Mouse (Mus musculus) adrenal gland, adult (tissue): ENCODE data around the gene Akt1s1.

Experiments
- DNase-seq, 2 experiments: peaks; one replicate each; pipeline ENCODE4 v3.0.0; 2022 to 2023; ENCODE audit warnings: low spot score in 1 of 2; ENCODE audit not compliant: inconsistent age in 2 of 2

Akt1s1 gene

GRCm38 (mm10) chr7:44852259-44853027 is 3.7 kb downstream of the Akt1s1 start:
- DNase-seq = peak; percentile 55 to 56

DNA sequence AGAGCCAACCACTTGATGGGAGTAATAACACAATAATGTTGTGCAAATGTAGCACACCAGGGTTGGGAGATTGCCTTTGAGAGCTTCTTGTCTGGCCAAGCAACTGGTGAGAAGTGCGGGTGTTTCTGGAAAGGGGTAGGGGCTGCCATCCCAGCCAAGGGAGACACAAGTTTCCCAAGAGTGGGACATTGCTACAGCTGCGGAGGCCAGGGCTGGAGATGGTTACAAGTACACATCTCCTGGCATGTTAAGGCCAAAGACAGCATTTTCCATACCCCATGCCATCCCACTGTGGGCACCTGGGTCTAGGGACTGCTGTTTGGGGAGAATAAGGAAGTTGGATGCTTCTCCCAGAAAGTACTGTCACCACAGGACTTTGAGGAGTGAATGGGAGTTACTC is 4.3 kb downstream of the Akt1s1 start:
- peak in 1 of 2 experiments; percentile 62 for DNase-seq

DNA sequence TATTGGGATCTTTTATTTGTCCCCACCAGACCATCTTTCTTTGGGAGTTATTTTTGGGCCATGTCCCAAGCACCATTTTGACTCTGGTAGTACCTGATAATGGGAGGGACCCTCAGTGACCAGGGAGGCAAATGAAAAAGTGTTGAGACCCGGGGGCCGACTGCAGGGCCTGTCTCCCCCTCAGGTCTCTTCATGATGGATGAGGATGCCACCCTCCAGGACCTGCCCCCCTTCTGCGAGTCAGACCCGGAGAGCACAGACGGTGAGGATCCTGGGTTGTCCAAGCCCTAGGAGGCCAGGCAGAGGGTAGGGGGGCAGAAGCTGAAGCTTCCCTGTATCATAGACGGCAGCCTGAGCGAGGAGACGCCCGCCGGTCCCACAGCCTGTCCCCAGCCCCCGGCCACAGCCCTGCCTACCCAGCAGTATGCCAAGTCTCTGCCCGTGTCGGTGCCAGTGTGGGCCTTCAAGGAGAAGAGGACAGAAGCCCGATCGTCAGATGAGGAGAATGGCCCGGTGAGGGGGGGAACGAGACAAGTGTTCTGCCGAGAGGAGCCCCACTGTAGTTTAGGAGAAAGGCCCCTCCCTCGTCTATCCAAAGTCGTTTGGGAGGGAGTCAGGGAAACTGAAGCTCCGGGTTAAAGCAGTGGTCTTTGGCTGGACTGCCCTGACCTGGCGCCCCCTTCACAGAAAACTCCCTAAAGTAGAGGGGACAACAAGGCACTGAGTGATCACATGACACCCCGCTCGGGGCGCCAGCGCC is 5.0 kb downstream of the Akt1s1 start:
- no peak for DNase-seq

DNA sequence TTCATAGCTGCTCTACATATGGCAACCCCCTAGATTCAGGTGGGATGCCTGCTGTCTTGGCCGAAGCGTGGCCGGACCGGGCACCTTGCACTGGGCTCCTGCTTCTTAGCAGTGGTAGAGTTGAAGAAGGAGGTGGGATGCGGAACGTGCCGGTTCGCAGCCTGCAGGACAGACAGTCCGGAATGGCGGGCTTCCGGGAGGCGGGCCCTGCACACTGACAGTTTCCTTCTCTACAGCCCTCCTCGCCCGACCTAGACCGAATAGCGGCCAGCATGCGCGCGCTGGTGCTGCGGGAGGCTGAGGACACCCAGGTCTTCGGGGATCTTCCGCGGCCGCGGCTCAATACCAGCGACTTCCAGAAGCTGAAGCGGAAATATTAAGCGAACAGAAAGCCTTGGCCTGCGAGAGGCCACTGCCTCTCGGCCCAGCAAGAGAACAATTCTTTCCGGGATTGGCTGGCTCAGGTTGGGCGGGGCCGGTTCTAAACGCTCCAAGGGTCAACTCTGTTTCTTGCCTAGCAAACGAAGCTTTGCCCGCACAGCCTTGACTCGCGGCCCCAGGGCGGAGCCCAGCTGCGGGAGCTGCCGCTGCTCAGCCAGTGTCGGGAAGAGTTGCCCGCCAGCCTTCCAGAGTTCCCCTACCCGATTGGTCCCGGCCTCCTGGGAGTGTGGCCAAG is 5.7 kb downstream of the Akt1s1 start:
- DNase-seq = peak; percentile 95 to 98

DNA sequence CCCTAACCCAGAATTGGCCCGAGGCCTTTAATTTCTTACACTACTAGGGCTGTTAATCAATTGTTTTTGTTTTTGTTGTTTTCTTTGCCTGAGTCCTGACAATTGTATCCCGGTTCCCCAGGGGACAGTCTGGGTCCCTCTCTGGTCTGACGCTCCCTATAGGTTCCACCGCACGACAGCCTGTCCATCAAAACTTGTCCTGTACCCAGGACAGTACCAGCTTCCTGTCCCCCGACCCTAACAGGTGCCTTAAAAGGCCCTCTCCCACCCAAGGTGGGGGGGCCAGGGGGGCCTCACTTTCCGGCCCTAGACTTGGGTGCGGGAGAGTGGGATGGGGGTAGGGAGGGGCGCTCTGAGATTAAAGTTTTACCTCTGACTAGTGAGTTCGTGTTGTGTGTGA is 6.2 kb downstream of the Akt1s1 start:
- DNase-seq = no peak

DNA sequence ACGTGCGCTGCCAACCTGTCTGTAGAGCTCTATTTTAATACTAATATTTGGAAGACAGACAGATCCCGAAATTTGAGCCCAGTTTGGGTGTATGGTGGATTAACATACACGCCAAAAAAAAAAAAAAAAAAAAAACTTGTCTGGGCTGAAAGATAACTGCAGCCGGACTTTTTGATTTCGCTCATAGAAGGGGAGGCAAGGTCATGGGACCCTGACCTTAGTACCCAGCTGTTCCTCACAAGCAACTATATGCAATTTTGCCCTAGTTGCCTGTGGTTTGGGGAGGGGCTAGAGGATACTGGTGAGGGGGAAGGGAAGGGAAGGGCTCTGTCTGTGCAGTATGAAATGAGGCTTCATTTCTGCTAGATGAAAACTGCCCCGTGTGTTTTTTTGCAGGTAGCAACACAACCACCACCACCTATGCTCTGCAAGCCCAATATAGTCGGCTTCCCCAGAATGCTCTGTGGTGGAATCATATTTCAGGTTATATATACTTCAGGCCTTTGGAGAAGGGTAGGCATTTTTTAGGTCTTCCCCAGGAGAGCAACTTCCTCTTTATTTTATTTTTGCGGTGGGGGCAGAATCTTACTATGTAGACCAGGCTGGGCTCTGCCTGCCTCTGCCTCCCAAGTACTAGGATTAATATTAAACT is 7.6 kb downstream of the Akt1s1 start:
- no peak for DNase-seq

DNA sequence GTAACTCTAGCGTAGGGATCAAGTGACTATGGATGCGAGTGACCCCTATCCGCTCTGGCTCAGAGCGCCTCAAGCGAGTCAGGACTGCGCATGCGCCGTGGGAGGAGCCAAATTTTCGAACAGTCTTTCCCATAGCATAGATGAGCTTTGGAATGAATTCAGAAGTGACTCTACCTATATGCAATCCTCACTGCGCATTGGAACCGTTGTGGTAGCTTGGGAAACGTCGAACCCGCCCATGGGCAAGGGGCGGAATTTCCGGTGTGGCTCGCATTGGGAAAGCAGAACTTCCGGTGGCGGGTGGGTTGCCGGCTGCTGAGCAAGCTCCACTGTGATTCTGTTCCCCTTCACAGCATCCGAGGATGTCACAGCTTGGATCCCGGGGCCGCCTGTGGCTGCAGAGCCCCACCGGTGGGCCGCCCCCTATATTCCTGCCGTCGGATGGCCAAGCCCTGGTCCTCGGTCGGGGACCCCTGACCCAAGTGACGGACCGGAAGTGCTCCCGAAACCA is 8.3 kb downstream of the Akt1s1 start, which contains the start of gene Pnkp:
TSS of gene Pnkp (plus strand) at position 98 of the 511 bp plus-strand sequence.
- peak; percentile 90 to 97 for DNase-seq

DNA sequence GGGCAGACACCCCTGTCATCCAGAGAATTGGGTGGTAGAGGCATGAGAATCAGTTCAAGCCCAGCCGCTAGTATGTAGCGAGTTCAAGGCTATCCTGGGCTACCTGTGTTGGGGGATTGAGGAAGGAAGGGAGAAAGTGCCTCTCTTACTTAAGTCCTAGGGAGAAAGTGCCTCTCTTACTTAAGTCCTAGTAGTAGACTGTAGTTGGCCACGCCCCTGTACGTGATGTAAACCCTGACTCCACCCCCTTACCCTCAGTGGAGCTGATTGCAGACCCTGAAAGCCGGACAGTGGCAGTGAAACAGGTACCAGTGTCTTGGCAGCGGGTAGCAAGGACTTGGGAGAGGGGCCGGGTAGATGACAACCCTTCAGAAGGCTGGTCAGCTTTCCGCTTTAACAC is 9.1 kb downstream of the Akt1s1 start:
- DNase-seq = peak; percentile 62 to 83

DNA sequence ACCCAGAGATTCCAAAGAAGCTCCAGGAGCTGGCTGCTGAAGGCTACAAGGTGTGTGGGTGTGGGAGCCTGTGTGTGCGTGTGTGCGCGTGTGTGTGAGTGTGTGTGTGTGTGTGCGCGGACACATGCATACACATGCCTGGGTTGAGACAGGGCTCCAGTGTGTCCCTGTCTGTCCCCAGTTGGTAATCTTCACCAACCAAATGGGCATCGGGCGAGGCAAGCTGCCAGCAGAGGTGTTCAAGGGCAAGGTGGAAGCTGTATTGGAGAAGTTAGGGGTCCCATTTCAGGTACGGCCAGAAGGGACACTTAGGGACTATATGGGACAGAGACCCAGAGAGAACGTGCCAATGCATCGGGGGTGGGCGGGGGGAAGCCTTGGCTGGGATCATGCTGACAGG is 11.1 kb downstream of the Akt1s1 start:
- no peak for DNase-seq

DNA sequence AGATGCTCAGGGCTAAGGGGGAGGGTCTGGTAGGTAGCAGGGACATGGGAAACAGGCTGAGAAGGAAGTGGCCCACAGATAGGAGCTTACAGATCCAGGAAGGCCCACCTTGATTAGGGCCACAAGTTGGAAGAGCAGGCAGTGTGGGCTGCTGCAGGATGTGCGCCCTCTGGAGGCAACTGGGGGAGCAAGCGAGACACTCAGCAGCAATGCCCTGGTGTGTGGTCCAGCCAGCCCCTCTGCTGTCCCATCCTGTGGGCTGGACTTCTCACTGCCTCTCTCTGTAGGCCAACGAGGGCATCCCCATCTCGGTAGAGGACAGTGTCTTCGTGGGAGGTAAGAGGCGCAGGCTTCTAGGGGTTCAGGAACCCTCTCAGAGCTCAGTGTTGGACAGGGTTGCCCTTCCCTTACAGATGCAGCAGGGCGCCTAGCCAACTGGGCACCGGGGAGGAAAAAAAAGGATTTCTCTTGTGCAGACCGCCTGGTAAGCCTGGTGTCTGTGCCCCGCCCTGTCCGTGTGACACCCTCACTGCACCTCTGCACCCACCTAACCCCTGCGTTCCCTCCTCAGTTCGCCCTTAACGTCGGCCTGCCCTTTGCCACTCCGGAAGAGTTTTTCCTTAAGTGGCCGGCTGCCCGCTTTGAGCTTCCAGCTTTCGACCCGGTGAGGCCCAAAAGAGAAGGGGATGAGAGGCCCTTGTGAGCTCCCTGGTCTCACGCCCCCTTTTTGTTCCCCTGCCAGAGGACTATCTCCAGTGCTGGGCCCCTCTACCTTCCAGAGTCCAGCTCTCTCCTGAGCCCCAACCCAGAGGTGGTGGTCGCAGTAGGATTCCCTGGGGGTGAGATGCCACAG is 12.0 kb downstream of the Akt1s1 start:
- peak; percentile 75 to 91 for DNase-seq

DNA sequence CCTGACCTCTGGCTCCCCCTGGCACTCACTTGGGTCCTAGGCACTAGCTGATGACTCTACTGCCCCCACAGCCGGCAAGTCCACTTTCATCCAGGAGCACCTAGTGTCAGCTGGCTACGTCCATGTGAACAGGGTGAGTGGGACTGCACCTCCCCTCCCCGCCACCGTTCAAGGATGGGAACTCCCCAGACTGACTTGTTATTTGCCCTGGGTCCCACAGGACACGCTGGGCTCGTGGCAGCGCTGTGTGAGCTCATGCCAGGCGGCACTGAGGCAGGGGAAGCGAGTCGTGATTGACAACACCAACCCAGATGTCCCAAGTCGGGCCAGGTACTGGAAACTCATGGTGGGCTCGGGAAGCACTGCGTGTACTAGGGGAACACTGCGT is 12.6 kb downstream of the Akt1s1 start:
- peak; percentile 47 to 65 for DNase-seq

DNA sequence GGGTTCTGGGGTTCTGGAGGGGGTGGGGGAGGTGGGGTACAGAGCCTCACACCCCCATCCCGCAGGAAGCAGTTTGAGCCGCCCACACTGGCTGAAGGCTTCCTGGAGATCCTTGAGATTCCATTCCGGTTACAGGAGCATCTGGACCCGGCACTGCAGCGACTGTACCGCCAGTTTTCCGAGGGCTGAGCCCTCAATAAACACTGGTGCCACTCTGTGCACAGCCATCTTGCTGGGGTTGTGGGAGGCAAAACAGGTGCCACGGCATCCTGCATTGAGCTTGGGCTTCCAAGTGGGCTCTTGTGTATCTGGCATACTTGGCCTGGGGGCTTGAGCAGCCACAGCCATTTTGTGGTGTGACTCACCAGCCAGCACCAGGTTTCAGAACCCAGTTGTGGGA is 13.6 kb downstream of the Akt1s1 start:
- DNase-seq = peak; percentile 54 to 76

DNA sequence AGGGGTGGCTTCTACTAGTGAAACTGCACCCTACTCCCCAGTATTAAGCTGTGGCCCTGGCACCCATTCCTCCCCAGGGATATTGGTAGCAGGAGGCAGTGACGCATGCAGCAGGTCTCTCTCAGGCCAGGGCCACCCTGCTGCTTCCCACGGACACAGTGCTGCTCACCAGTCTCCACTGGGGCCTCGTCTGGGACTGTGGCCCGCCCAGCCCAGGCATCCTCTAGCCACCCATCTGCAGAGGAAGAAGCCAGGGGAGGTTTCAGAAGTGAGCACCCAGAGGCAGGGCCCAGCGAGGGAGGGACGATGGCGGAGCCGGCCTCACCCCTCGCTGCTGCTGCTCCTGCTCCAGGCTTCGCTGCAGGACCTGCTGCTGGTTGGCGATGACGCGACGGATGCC is 14.4 kb downstream of the Akt1s1 start:
- DNase-seq = peak in 1 of 2 experiments; percentile 63

DNA sequence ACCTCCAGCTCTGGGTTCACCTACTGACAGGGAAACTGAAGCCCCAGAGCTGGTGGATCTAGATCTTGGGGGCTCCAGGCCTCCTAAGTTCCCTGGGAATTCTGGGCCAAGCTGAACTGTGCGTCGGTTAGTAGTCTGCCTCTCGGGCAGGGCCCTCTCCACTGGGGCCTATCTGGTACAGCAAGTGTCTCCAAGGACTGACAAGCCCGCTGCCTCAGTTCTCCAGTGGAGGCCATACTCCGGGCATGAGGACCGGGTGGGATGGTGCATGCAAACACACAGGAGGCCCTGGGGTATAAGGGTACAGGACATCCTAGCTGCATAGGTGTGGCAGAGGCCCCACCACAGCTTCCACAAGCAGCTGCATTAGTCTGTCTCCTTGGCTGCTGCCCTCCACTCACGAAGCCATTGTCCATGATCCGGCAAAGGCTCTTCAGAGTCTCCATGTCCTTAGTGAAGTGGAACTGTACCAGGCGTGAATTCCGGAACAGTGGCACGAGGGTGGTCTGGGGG is 15.2 kb downstream of the Akt1s1 start:
- DNase-seq = no peak

DNA sequence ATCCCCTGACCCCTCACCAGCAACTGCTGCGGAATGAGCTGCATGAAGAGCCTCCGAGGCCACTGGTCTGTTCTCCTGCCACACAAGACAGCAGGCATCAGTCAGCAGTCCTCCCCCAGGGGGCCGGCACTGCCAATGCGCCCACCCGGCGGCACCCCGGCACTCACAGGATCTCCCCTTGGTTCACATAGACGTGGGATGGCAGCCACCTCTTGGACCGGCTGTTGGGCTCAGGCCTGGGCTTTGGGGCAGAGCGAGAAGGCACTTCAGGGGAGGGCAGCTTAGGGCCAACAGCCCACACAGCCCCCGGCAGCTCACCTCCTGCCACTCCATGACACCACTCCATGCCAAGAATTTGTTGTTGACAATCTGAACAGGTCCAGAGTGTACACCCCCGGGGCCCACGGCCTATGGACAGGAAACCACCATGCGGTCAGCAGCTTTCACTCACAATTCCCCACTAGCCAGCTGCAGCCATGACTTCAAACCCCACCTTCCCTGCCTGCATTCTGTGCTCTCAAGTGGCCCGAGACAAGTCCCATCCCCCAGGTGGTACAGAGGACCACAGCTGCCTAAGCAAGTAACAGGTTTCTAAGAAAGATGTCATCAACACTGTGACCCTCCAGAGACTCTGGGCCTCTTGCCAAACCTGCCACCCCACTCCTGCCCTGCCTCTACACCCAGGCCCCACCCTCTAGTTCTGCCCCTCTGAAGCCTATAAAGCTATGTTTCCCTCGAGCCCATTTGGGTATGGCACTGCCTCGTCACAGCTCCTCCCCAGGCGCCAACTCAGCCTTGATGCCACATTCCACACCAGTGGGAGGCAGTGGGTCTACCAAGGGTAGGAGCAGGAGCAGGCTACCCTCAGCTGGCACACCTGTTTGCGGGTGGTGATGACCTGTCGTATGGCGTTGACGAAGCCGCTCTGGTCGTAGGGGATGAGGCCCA is 16.1 kb downstream of the Akt1s1 start:
- peak; percentile 55 to 69 for DNase-seq

DNA sequence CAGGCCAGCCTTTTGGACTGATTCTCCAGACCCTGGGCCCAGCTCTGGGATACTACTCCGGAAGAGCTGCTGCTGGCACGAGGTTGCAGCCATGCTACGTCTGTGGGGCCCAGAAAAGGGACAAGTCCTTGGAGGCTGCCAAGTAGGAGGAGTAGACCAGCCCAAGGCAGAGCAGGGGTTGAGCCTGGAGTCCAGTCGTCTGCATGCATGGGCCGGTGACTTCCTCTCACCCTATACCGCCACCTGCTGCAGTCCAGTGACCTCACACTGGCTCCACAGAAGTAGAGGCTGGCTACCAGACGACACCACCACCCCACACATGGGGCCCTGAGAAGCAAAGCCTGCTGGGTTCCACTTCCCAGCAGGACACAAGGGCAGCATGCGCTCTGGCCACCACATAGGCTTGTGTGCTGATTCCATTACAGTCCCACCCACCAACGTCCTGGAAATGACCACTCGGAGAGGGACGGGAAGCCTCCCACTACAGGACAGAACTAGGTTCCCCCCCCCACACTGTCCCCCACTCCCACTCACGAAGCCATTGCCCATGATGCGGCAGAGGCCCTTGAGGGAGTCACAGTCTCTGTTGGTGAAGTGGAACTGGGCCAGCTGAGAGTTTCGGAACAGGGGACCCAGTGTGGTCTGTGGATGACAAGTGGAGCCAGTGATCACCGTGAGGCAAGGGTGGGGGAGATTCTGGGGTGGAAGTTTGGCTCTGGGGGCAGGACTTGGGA is 17.7 kb downstream of the Akt1s1 start:
- peak; percentile 91 to 95 for DNase-seq

- peak; percentile 55 to 79 for DNase-seq
These were observed 18.4 kb downstream of the Akt1s1 start for GRCm38 (mm10) chr7:44867010-44867702.
